Mouse (Mus musculus) embryonic fibroblast, embryonic 13.5 days (primary cell): ENCODE results near the gene Gm7995. TPM values are rescaled to one million over a fixed set of nuclear protein-coding genes. Genes with fewer than 3 reads are reported as not detected.
"Not testable (repeated sequence)": the region's sequence is repeated elsewhere in the genome, so short reads cannot be mapped to it uniquely, and the experiment has no call there.

Source experiments
- H3K27ac ChIP-seq: 2 replicates; pipeline ENCODE4 v1.5.1; 2012; ENCODE audit warnings: low read length, control low read depth, inconsistent platforms; ENCODE audit not compliant: insufficient read depth
- H3K4me1 ChIP-seq: 2 replicates; pipeline ENCODE4 v1.6.1; 2011; ENCODE audit warnings: low read length; ENCODE audit not compliant: control insufficient read depth, insufficient read depth
- H3K4me3 ChIP-seq: 2 replicates; pipeline ENCODE4 v1.5.1; 2011; ENCODE audit warnings: mild to moderate bottlenecking, control low read depth, low read length; ENCODE audit not compliant: insufficient read depth
- polyA plus RNA-seq: library from polyadenylated mRNA; stranded (reverse); fragments of >200 nt; gene quantifications from 2 replicates; pipeline ENCODE4 v1.2.4, GENCODE M21; 2011; ENCODE audit warnings: low read depth; ENCODE audit not compliant: missing spikeins, insufficient read length

Gm7995 gene
- not detected in 2 replicates for polyA plus RNA-seq

- H3K4me3 ChIP-seq, H3K4me1 ChIP-seq: not testable (repeated sequence)
Observed at GRCm38 (mm10) chr14:42309910-42310309, at the start of gene Gm7995. Gene Gm7995 (plus strand): TSS chr14:42310210.

DNA sequence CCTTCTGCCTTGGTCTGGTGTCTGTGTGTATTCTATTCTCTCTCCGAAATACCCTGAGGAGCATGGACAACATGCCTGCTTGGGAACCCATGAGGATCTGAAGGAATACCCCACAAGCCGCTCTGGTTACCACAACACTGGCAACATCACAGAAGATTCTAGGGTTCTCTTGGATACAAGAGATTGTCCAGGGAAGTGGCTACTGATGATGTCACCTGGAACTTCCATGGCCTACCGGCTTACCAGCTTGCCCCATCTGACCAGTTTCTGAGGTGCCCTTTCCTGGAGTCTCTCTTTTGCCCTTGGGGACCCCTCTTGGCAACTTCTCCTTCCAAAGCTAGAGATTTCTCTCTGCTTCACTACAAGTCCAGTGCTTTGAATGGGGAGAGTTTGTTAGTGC is 12.8 kb upstream of the Gm7995 start, which contains the start of gene Gm9611:
Gm9611 (minus strand) TSS at position 101 of the 400 bp plus-strand sequence.
- not testable (repeated sequence) for H3K4me3 ChIP-seq, H3K4me1 ChIP-seq, H3K27ac ChIP-seq

More at GRCm38 (mm10) chr14:42309910-42310309, at the start of gene Gm7995:
- H3K27ac ChIP-seq: not testable (repeated sequence)

Other genes with a start within 250 kb of the Gm7995 start
- not detected in 2 replicates for gene Gm7951, start 192.8 kb upstream of the Gm7995 start, polyA plus RNA-seq
- not detected in 2 replicates for gene Gm17027, start 147.6 kb upstream of the Gm7995 start, polyA plus RNA-seq
- not detected in 2 replicates for gene Gm3573, start 119.4 kb upstream of the Gm7995 start, polyA plus RNA-seq
- gene Gm17026, start 50.2 kb upstream of the Gm7995 start, polyA plus RNA-seq: not detected in 2 replicates
- gene Gm9611, start 12.9 kb upstream of the Gm7995 start, polyA plus RNA-seq: not detected in 2 replicates
- not detected in 2 replicates for gene Gm8005, start 129.5 kb downstream of the Gm7995 start, polyA plus RNA-seq
- gene Gm8011, start 153.7 kb downstream of the Gm7995 start, polyA plus RNA-seq: not detected in 2 replicates
- gene Gm8020, start 192.1 kb downstream of the Gm7995 start, polyA plus RNA-seq: not detected in 2 replicates
- not detected in 2 replicates for gene Gm8024, start 214.1 kb downstream of the Gm7995 start, polyA plus RNA-seq